Mouse (Mus musculus): ENCODE results near the gene Atrip.

Atrip gene

GRCm38 (mm10) chr9:109038086-109038895 lies 35.6 kb downstream of the Atrip start, which contains the start of gene Shisa5:
Shisa5 (plus strand) TSS chr9:109038565.
- no peak for DNase-seq (ENCODE audit: low spot score)

DNA sequence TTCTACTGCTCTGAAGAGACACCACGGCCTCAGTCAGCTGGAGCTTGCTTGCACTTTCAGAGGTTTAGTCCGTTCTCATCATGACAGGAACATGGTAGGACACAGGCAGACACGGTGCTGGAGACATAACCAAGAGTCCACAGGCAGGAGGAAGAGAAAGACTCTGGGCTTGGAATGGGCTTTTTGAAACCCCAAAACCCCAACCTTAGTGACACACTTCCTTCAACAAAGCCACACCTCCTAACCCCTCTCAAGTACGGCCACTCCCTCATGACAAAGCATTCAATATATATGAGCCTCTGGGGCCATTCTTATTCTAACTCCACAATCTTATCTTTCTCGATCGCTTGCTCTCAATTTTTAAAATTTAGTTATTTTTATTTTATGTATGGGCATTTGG lies 41.5 kb downstream of the Atrip start:
- no peak for DNase-seq (ENCODE audit: low spot score)

- no peak for DNase-seq (ENCODE audit: low spot score)
These were observed 42.2 kb downstream of the Atrip start for GRCm38 (mm10) chr9:109031686-109032085.

DNA sequence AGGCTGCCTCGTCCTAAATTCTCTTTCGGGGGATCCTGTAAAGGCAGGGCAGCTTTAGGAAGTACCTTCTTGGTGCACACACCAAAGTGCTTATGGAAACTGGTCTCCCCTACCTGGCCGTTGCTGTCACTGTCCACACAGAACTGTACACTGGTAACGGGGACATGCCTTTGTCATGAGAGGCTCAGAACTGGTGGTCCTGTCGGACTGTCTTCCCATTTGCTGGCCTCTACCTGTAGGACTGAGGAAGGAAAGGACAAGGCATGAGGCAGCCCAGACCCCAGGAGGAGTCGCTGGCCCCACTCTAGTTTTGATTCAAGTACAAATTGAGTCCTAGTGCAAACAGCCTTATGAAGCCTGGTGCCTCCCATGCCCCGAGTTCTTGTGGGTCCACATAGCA lies 42.9 kb downstream of the Atrip start:
- DNase-seq (ENCODE audit: low spot score) = no peak

DNA sequence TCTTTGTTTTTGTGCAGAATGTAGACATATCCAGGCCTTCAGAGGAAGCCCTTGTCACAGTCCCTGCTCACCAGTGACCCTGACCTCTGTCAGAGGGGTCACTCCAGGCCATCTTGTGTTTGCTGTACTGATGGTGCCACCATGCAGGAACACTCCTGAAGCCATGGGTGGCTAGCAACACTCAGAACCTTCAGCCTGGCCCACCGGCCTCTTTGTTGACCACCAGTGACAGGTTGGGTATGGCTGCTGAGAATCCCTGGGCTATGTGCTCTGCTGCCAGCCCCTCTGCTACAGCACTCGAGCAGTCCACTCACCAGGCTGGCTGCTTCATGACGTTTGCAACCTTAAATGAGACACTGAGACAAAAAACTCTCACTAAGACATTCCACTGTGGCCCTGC lies 43.6 kb downstream of the Atrip start:
- DNase-seq (ENCODE audit: low spot score) = no peak

DNA sequence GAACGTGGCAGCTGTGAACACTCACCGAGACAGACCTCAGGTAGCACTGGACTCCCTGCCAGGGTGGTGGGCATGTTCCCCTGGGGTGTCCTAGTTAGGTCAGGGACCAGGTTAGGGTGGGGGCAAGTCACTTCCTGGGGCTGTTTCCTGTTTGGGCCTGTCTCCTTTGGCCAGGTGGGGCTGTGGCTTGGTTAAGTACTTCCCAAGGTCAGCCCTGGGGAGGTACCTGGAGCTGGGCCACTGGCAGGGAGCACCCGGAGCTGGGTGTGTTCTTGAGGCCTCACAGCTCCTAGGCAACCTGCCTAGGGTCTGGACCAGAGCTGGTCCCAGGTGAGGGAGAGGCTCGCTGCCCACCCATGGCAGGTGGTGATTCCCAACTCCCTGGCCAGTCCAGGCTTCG lies 45.0 kb downstream of the Atrip start:
- DNase-seq (ENCODE audit: low spot score) = no peak

GRCm38 (mm10) chr9:109028421-109028820 lies 45.5 kb downstream of the Atrip start:
- DNase-seq (ENCODE audit: low spot score) = no peak

DNA sequence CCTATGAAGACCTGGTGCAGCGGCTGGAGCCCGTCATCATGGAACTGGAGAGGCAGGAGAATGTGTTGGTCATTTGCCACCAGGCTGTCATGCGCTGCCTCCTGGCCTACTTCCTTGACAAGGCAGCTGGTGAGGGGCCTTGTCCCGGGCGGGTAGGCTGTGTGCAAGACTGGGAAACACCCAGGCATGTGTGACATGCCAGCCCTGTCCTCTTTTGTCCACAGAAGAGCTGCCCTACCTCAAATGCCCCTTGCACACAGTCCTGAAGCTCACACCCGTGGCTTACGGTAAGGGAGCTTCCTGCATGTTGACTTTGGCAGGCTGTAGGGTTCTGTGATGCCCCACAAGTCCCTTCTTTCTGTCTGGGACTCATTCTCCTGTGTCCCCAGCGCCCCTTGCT lies 46.4 kb downstream of the Atrip start:
- DNase-seq (ENCODE audit: low spot score) = no peak

DNA sequence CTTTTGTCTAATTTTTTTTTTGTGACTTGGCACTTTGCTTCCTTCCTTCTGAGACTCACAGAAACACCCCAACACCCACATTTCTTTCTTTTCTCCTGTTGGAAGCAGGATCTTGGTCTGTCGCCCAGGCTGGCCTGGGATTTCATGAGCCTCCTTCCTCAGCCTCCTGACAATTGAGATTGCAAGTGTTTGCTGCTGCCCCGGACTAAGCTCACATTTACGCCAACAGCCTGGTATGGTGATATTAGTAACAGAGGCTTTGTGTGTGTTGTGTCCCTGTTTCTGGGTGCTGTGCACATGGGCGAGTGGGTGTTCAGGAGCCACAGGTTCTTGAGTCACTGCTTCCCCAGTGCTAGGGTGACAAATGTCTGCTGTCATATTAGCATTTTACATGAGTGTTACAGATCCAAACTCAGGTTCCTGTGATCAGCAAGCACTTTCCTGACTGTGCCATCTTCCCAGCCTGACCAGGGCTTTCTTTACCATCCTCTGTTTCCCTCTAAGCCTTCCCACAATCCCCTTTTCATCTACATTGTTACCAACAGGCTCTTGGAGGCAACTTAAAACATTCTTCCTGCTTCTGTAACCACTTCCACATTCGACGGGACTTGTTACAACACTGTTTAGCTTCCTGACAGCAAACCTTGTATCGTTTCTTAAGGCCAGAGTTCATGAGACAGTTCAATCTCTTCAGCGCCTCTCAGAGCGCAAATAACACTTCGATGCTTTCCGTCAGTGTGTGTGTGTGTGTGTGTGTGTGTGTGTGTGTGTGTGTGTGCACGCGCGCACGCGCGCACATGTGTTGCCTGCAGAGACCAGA lies 50.8 kb downstream of the Atrip start:
- DNase-seq (ENCODE audit: low spot score) = no peak

GRCm38 (mm10) chr9:109021428-109021827 lies 52.5 kb downstream of the Atrip start:
- no peak for DNase-seq (ENCODE audit: low spot score)

- no peak for DNase-seq (ENCODE audit: low spot score)
These were observed 56.8 kb downstream of the Atrip start for GRCm38 (mm10) chr9:109016973-109017604.

DNA sequence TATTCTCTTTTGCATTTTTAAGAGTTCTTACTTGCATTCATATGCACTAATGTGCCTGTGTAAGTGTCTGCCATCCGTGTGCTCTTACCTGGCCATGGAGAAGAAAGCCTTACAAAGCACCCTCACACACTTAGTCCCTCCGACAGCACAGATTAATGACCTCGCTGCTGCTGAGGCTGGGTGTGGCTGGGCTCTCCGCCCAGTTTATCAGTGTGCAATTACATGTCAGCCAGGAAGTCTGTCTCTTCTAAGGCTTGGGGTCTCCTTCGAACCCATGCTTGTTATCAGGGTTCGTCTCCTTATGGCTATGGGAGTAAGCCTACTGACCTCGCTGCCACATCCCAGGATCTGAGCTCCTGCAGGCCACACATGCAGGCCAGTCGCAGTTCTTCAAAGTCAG lies 58.5 kb downstream of the Atrip start:
- DNase-seq (ENCODE audit: low spot score) = no peak

- DNase-seq (ENCODE audit: low spot score) = no peak
These were observed 63.6 kb downstream of the Atrip start for GRCm38 (mm10) chr9:109010316-109010690.

GRCm38 (mm10) chr9:109009636-109010315 lies 64.1 kb downstream of the Atrip start:
- no peak for DNase-seq (ENCODE audit: low spot score)

DNA sequence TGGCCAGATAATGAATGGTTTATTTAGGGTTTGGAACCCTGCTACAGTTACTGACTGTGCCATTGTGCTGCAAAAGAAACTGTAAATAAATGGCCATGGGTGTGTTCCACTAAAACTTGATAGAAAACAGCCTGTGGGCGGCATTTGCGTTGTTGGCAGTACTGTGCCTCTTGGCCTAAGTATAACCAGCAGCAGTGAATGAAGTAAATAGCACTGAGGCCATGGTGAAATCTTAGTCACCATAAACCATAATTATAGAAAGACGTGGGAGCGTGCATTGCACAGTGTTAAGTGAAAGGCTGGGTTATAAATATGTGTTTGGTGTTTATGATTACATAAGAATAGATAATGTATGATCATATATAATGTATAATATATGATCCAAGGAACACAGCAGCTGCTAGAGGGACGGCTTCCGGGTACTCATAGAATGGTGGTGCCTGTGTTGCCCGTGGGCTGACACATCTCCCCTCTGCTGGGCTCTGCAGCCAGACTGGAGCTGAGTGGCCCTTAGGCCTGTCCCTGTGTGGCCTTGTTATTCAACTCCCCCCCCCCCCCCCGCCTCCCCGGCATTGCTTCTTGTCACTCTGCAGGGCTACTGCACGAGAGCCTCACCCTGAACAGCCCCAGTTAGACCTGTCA lies 64.8 kb downstream of the Atrip start:
- DNase-seq (ENCODE audit: low spot score) = no peak

DNA sequence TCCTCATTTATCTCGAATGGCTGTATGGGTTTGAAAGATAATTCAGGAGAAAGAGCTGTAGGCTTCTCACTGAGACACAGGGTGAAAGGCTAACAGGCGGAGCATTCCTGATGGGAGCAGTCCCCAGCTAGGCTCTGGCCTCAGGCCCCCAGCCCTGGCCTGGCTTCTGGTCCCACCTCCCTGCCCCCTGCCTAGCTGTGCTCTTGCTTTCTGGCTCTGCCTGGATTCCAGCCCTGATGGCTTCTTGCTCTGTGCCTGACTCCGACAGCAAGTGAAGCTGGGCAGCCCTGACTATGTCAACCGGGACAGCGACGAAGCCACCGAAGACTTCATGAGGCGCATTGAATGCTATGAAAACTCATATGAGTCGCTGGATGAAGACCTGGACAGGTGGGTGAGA lies 65.8 kb downstream of the Atrip start:
- no peak for DNase-seq (ENCODE audit: low spot score)
